Mouse (Mus musculus): ENCODE measurements around the gene Mgat4b. TPM values are rescaled to one million over a fixed set of nuclear protein-coding genes. Genes with fewer than 3 reads are reported as not detected.
"Not testable (repeated sequence)": the region's sequence is repeated elsewhere in the genome, so short reads cannot be mapped to it uniquely, and the experiment has no call there.

Gene Mgat4b
- 15.8 and 21.5 TPM in 2 replicates for polyA plus RNA-seq (2015; fragmentation: Nextera tagmentation; extraction: Ambion mirVana)

GRCm38 (mm10) chr11:50210505-50211151 is at the start of gene Mgat4b, which contains the start of gene Sqstm1:
Mgat4b (plus strand) TSS chr11:50210890.
Sqstm1 (minus strand) TSS chr11:50210827.
- peak within 1 kb of the TSS; percentile 96 for H3K27ac ChIP-seq
- ATAC-seq (ENCODE audit: insufficient number of reproducible peaks, insufficient read depth, low FRiP score, low TSS enrichment, low read depth), result peak; percentile 71
- peak within 1 kb of the TSS; percentile 92 for H3K4me3 ChIP-seq
- H3K9ac ChIP-seq, result peak within 1 kb of the TSS; percentile 96
- H3K9me3 ChIP-seq, result no peaks in the 10 kb centered on the region
- H3K4me1 ChIP-seq, result peaks cover 18% of the 10 kb centered on the region
- peaks cover 28% of the 10 kb centered on the region for H3K36me3 ChIP-seq
- WGBS, result under 1% methylated on average over 48 of the region's 48 CpGs
- peak within 1 kb of the TSS; percentile 70 for H3K4me2 ChIP-seq
- H3K27me3 ChIP-seq, result no peaks in the 10 kb centered on the region

GRCm38 (mm10) chr11:50161578-50162304 is 48.9 kb upstream of the Mgat4b start:
- Histone ChIP-seq H3K4me2 (no peak overlapping the region), H3K36me3 (peaks cover 88% of the 10 kb centered on the region), H3K4me1 (no peaks in the 10 kb centered on the region), H3K27ac (no peak overlapping the region; the same call in 1 of the 2 replicates), H3K9ac (no peak overlapping the region), H3K9me3 (no peaks in the 10 kb centered on the region), H3K27me3 (no peaks in the 10 kb centered on the region), H3K4me3 (no peak overlapping the region)
- ATAC-seq (ENCODE audit: insufficient number of reproducible peaks, insufficient read depth, low FRiP score, low TSS enrichment, low read depth), result no peak
- WGBS, result 62% methylated on average over 10 of the region's 10 CpGs

DNA sequence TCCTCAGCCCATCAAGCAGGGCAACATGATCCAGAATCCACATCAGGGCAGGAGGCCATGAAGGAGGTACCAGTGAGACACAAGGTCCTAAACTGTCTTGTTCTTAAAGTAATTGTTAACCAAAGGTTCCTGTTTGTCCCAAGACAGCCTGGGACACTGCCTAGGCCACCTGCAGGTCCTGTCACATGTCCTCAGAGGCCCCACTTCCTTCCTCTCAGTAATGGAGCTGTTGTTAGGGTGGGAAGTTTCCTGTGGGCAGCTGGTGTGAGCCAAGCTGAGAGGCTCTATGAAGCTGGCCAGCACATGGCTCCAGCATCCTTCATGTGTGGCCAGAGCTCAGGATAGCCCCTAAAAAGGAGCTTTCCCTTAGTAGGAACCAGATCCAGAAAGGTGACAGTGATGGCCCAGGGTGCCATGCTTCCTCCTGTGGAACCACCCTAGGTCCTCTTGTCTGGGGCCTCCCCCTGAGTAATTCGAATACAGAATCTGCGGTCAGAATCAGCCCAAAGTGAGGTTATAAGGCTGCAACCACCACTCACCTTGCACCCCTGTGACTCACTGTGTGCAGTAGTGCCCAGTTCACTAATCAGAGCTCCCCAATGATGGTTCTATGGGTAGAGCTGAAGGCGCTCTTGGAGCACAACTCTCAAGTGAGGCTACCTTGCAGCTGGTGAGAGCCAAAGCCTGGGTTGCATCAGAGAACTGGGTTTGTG is 48.2 kb upstream of the Mgat4b start:
- Histone ChIP-seq H3K27ac (no peak overlapping the region; the same call in 1 of the 2 replicates), H3K4me2 (no peak overlapping the region), H3K9ac (no peak overlapping the region), H3K36me3 (peaks cover 84% of the 10 kb centered on the region), H3K4me3 (no peak overlapping the region), H3K27me3 (no peaks in the 10 kb centered on the region), H3K4me1 (no peaks in the 10 kb centered on the region), H3K9me3 (no peaks in the 10 kb centered on the region)
- no peak for ATAC-seq (ENCODE audit: insufficient number of reproducible peaks, insufficient read depth, low FRiP score, low TSS enrichment, low read depth)
- WGBS, result 96% methylated on average over 3 of the region's 3 CpGs

- WGBS, result 85% methylated on average over 5 of the region's 5 CpGs
- Histone ChIP-seq H3K36me3 (peaks cover 75% of the 10 kb centered on the region), H3K4me1 (no peaks in the 10 kb centered on the region), H3K27me3 (no peaks in the 10 kb centered on the region), H3K9ac (no peak overlapping the region), H3K9me3 (no peaks in the 10 kb centered on the region), H3K4me3 (no peak overlapping the region), H3K27ac (no peak overlapping the region), H3K4me2 (no peak overlapping the region)
- no peak for ATAC-seq (ENCODE audit: insufficient number of reproducible peaks, insufficient read depth, low FRiP score, low TSS enrichment, low read depth)
Measured at GRCm38 (mm10) chr11:50168352-50168751, 42.3 kb upstream of the Mgat4b start.

GRCm38 (mm10) chr11:50174111-50174729 is 36.5 kb upstream of the Mgat4b start, which contains the start of gene Mrnip:
Mrnip (plus strand) TSS chr11:50174444.
- Histone ChIP-seq H3K4me2 (peak within 1 kb of the TSS; percentile 83), H3K36me3 (peaks cover 49% of the 10 kb centered on the region), H3K27ac (peak within 1 kb of the TSS; percentile 77), H3K4me3 (peak within 1 kb of the TSS; percentile 71), H3K9ac (peak within 1 kb of the TSS; percentile 84)
- 3% methylated on average over 19 of the region's 19 CpGs for WGBS
- not testable (repeated sequence) for H3K4me1 ChIP-seq; H3K27me3 ChIP-seq; ATAC-seq (ENCODE audit: insufficient number of reproducible peaks, insufficient read depth, low FRiP score, low TSS enrichment, low read depth); H3K9me3 ChIP-seq

- ATAC-seq (ENCODE audit: insufficient number of reproducible peaks, insufficient read depth, low FRiP score, low TSS enrichment, low read depth), result peak; percentile 98
- Histone ChIP-seq H3K9me3 (no peaks in the 10 kb centered on the region), H3K4me3 (peak overlapping the region; percentile 71), H3K27me3 (no peaks in the 10 kb centered on the region), H3K4me1 (peaks cover 6% of the 10 kb centered on the region; the same call in 1 of the 2 replicates), H3K27ac (peak overlapping the region; percentile 64; the same call in 1 of the 2 replicates), H3K4me2 (peak overlapping the region; percentile 83), H3K9ac (peak overlapping the region; percentile 84), H3K36me3 (peaks cover 43% of the 10 kb centered on the region)
- WGBS, result under 1% methylated on average over 27 of the region's 27 CpGs
Measured at GRCm38 (mm10) chr11:50174730-50175187, 35.9 kb upstream of the Mgat4b start.

- Histone ChIP-seq H3K9me3 (no peaks in the 10 kb centered on the region), H3K27me3 (no peaks in the 10 kb centered on the region), H3K4me3 (no peak overlapping the region), H3K36me3 (peaks cover 34% of the 10 kb centered on the region), H3K4me1 (peaks cover 6% of the 10 kb centered on the region; the same call in 1 of the 2 replicates), H3K4me2 (no peak overlapping the region), H3K27ac (no peak overlapping the region), H3K9ac (no peak overlapping the region)
- no peak for ATAC-seq (ENCODE audit: insufficient number of reproducible peaks, insufficient read depth, low FRiP score, low TSS enrichment, low read depth)
- WGBS, result 84% methylated on average over 3 of the region's 3 CpGs
Measured at GRCm38 (mm10) chr11:50176351-50176750, 34.3 kb upstream of the Mgat4b start.

GRCm38 (mm10) chr11:50177111-50177510 is 33.6 kb upstream of the Mgat4b start:
- H3K9me3 ChIP-seq, result no peaks in the 10 kb centered on the region
- H3K4me1 ChIP-seq, result peaks cover 6% of the 10 kb centered on the region; the same call in 1 of the 2 replicates
- WGBS, result 81% methylated on average over 6 of the region's 6 CpGs
- H3K27me3 ChIP-seq, result no peaks in the 10 kb centered on the region
- no peak overlapping the region for H3K27ac ChIP-seq
- H3K36me3 ChIP-seq, result peaks cover 28% of the 10 kb centered on the region
- no peak overlapping the region for H3K9ac ChIP-seq
- ATAC-seq (ENCODE audit: insufficient number of reproducible peaks, insufficient read depth, low FRiP score, low TSS enrichment, low read depth), result no peak
- H3K4me2 ChIP-seq, result no peak overlapping the region
- no peak overlapping the region for H3K4me3 ChIP-seq

DNA sequence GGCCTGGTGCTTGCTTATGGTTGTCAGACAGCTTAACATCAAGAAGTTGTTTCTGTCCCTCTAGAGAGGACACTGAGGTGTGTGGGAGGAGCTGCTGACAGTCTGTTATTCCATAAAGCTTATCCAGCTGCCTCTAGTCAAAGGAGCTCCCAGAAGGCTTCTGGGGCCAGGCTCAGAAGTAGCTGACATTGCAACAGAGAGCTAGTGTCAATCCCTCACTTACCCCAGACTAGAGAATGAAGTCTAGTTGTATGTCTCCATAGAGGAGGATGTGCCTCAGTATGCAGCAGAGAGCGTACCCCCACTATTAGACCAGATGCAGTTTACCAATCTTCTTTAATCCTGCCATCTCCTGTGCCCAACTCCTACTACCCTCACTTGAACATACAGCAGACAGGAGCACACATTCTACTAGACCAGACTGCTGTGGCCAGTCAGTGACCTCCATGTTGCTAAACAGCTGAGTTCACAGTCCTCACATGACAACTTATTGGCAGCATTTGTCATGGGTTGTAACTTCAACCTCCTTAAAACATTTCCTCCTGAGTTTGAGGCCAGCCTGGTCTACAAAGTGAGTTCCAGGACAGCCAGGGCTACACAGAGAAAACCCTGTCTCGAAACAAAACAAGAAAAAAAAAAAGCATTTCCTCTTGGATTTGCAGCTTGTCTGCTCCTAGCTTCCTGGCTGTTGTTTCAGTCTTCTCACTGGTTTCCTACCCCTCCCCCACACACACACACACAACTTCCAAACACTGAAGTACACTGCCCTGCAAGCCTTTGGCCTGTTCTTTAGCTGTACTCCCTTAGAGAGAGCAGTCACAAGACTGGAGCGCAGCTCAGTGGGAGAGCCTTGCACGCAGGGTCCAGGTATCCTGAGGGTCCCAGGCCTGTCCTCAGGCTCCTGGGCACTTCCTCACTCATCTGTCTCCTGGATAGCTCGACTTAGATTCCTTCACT is 31.9 kb upstream of the Mgat4b start:
- no peaks in the 10 kb centered on the region for H3K27me3 ChIP-seq
- H3K9ac ChIP-seq, result no peak overlapping the region
- H3K9me3 ChIP-seq, result no peaks in the 10 kb centered on the region
- no peak overlapping the region for H3K27ac ChIP-seq
- 67% methylated on average over 5 of the region's 5 CpGs for WGBS
- peaks cover 35% of the 10 kb centered on the region for H3K36me3 ChIP-seq
- H3K4me2 ChIP-seq, result no peak overlapping the region
- ATAC-seq (ENCODE audit: insufficient number of reproducible peaks, insufficient read depth, low FRiP score, low TSS enrichment, low read depth), result no peak
- H3K4me3 ChIP-seq, result no peak overlapping the region
- peaks cover 6% of the 10 kb centered on the region; the same call in 1 of the 2 replicates for H3K4me1 ChIP-seq

- H3K27ac ChIP-seq, result no peak overlapping the region
- no peak for ATAC-seq (ENCODE audit: insufficient number of reproducible peaks, insufficient read depth, low FRiP score, low TSS enrichment, low read depth)
Measured at GRCm38 (mm10) chr11:50180478-50181231, 30.0 kb upstream of the Mgat4b start.

More at GRCm38 (mm10) chr11:50180478-50181231, 30.0 kb upstream of the Mgat4b start:
- H3K27me3 ChIP-seq, result no peaks in the 10 kb centered on the region
- no peaks in the 10 kb centered on the region for H3K9me3 ChIP-seq
- H3K36me3 ChIP-seq, result peaks cover 39% of the 10 kb centered on the region
- H3K9ac ChIP-seq, result no peak overlapping the region
- WGBS, result 52% methylated on average over 6 of the region's 6 CpGs
- H3K4me2 ChIP-seq, result no peak overlapping the region
- no peaks in the 10 kb centered on the region for H3K4me1 ChIP-seq
- no peak overlapping the region for H3K4me3 ChIP-seq
